Mouse (Mus musculus) monocyte, adult 2 months (primary cell): Measurements from ENCODE around the gene Med13l.
A peak's percentile ranks its signal among the peaks of the same experiment; 100 is the strongest.

ENCODE experiments used
- DNase-seq, 2 experiments: peaks; one replicate each; pipeline ENCODE4 v3.0.0; 2022; ENCODE audit warnings: low spot score in 2 of 2, low read depth in 1 of 2

Med13l gene

GRCm38 (mm10) chr5:118769143-118769542 lies 208.7 kb downstream of the Med13l start:
- no peak for DNase-seq

GRCm38 (mm10) chr5:118773866-118774265 lies 213.4 kb downstream of the Med13l start:
- no peak for DNase-seq

GRCm38 (mm10) chr5:118776396-118776795 lies 215.9 kb downstream of the Med13l start:
- no peak for DNase-seq

- peak in 1 of 2 experiments; percentile 16 for DNase-seq
Measured at GRCm38 (mm10) chr5:118781598-118781997, 221.1 kb downstream of the Med13l start.

- DNase-seq = no peak
Measured at GRCm38 (mm10) chr5:118782139-118782538, 221.7 kb downstream of the Med13l start.

- DNase-seq = no peak
Measured at GRCm38 (mm10) chr5:118789226-118789625, 228.7 kb downstream of the Med13l start.

GRCm38 (mm10) chr5:118789776-118790175 lies 229.3 kb downstream of the Med13l start:
- no peak for DNase-seq

GRCm38 (mm10) chr5:118797811-118798210 lies 237.3 kb downstream of the Med13l start:
- no peak for DNase-seq

GRCm38 (mm10) chr5:118801592-118801991 lies 241.1 kb downstream of the Med13l start:
- DNase-seq = no peak

- DNase-seq = no peak
Measured at GRCm38 (mm10) chr5:118802036-118802435, 241.6 kb downstream of the Med13l start.

- DNase-seq = no peak
Measured at GRCm38 (mm10) chr5:118808946-118809345, 248.5 kb downstream of the Med13l start.

GRCm38 (mm10) chr5:118809588-118809987 lies 249.1 kb downstream of the Med13l start:
- no peak for DNase-seq

GRCm38 (mm10) chr5:118811690-118812089 lies 251.2 kb downstream of the Med13l start:
- DNase-seq = no peak

GRCm38 (mm10) chr5:118812421-118812820 lies 251.9 kb downstream of the Med13l start:
- no peak for DNase-seq

GRCm38 (mm10) chr5:118812947-118813401 lies 252.5 kb downstream of the Med13l start:
- DNase-seq = no peak

GRCm38 (mm10) chr5:118814052-118814451 lies 253.6 kb downstream of the Med13l start:
- DNase-seq = no peak
